ENCODE assay signal across 13 mouse cellular contexts in genomic region chr2:66043441-66044404, GRCm38 (mm10).
DNase-seq lines count a peak whose midpoint lies in the region; ATAC-seq and TF ChIP-seq lines count a peak whose summit lies in the region.
"Had no signal": no experiment of that assay in that cellular context is flagged by ENCODE, and none has a peak within 500 bp of the region (broad histone marks: within the 10 kb centered on the region; RNA-seq: fewer than 3 reads in every experiment).

No protein-coding gene starts in this region.

- no peaks in the 10 kb centered on the region for H3K36me3 ChIP-seq in hindbrain, embryonic 10.5 days
- H3K36me3 ChIP-seq in midbrain, embryonic 14.5 days (ENCODE audit: control insufficient read depth, insufficient read depth, low read length), result no peaks in the 10 kb centered on the region
- no peaks in the 10 kb centered on the region for H3K36me3 ChIP-seq in lung, postnatal 0 days (ENCODE audit: insufficient read depth, low read length)
- H3K36me3 ChIP-seq: liver, embryonic 15.5 days had no signal

- WGBS in hindbrain, embryonic 10.5 days, result 38% methylated on average over 17 of the region's 17 CpGs
- 12% methylated on average over 17 of the region's 17 CpGs for WGBS in midbrain, embryonic 14.5 days
- WGBS in lung, postnatal 0 days, result 67% methylated on average over 17 of the region's 17 CpGs

- peak overlapping the region; percentile 88 for H3K27ac ChIP-seq in hindbrain, embryonic 10.5 days
- peak overlapping the region; percentile 76 for H3K27ac ChIP-seq in midbrain, embryonic 14.5 days (replicated peaks; ENCODE audit: low read depth, low read length)
- no peak overlapping the region for H3K27ac ChIP-seq in lung, postnatal 0 days (ENCODE audit: low read length)
- H3K27ac ChIP-seq: liver, embryonic 15.5 days had no signal

- peak; percentile 11 for DNase-seq in Muller cell, postnatal 12 days (ENCODE audit: inconsistent ontology term)
- peak; percentile 16 for DNase-seq in embryo, embryonic 11.5 days (ENCODE audit: low read depth, low spot score)
- peak; percentile 77 for DNase-seq in hindbrain, embryonic 10.5 days (ENCODE audit: low spot score)
- DNase-seq in midbrain, embryonic 14.5 days, result peak; percentile 83
- no peak for DNase-seq in frontal cortex, postnatal 14 days (ENCODE audit: low spot score in 2 of 2)
- no peak for DNase-seq in right cerebral cortex, postnatal 25 days
- no peak for DNase-seq in lung, postnatal 0 days (ENCODE audit: low spot score)
- DNase-seq: cerebellum, adult 8-10 months; kidney, adult 11 months; layer of hippocampus, postnatal 36 days had no signal

- H3K27me3 ChIP-seq in hindbrain, embryonic 10.5 days (ENCODE audit: insufficient read depth, poor library complexity, severe bottlenecking), result no peaks in the 10 kb centered on the region
- no peaks in the 10 kb centered on the region for H3K27me3 ChIP-seq in midbrain, embryonic 14.5 days (ENCODE audit: control insufficient read depth, insufficient read depth, low read length)
- no peaks in the 10 kb centered on the region for H3K27me3 ChIP-seq in lung, postnatal 0 days (replicated peaks; ENCODE audit: insufficient read depth, low read length)
- H3K27me3 ChIP-seq: liver, embryonic 15.5 days had no signal

- TF ChIP-seq EP300 in lung, postnatal 0 days (IDR thresholded peaks at IDR 0.05), result no peak

- no peak overlapping the region for H3K9ac ChIP-seq in midbrain, embryonic 14.5 days (replicated peaks; ENCODE audit: low read length)
- no peak overlapping the region for H3K9ac ChIP-seq in lung, postnatal 0 days (replicated peaks; ENCODE audit: low read depth)
- H3K9ac ChIP-seq: liver, embryonic 15.5 days had no signal

- ATAC-seq in midbrain, embryonic 14.5 days (ENCODE audit: low FRiP score, low TSS enrichment), result peak; percentile 82
- no peak for ATAC-seq in lung, postnatal 0 days
- ATAC-seq in monocyte, adult 5-6 weeks (replicated peaks; ENCODE audit: insufficient number of reproducible peaks, low FRiP score, low TSS enrichment, poor library complexity, severe bottlenecking), result no peak

- TF ChIP-seq CTCF in lung, postnatal 0 days (IDR thresholded peaks at IDR 0.05), result no peak

- peak overlapping the region; percentile 3; the same call in 1 of the 2 replicates for H3K4me2 ChIP-seq in midbrain, embryonic 14.5 days (ENCODE audit: low read length)
- no peak overlapping the region for H3K4me2 ChIP-seq in lung, postnatal 0 days (replicated peaks; ENCODE audit: low read depth, low read length)
- H3K4me2 ChIP-seq: liver, embryonic 15.5 days had no signal

- peaks cover 29% of the 10 kb centered on the region for H3K4me1 ChIP-seq in hindbrain, embryonic 10.5 days (replicated peaks)
- H3K4me1 ChIP-seq in midbrain, embryonic 14.5 days (ENCODE audit: control insufficient read depth, insufficient read depth, low read length), result peaks cover 15% of the 10 kb centered on the region; the same call in 1 of the 2 replicates
- no peaks in the 10 kb centered on the region for H3K4me1 ChIP-seq in lung, postnatal 0 days (ENCODE audit: insufficient read depth, low read depth, low read length)
- H3K4me1 ChIP-seq: liver, embryonic 15.5 days had no signal

- no peak overlapping the region for H3K4me3 ChIP-seq in hindbrain, embryonic 10.5 days
- H3K4me3 ChIP-seq in midbrain, embryonic 14.5 days (replicated peaks; ENCODE audit: low read depth, low read length), result no peak overlapping the region
- no peak overlapping the region for H3K4me3 ChIP-seq in lung, postnatal 0 days (ENCODE audit: low read depth, low read length)
- H3K4me3 ChIP-seq: liver, embryonic 15.5 days; myocyte had no signal

- no peaks in the 10 kb centered on the region for H3K9me3 ChIP-seq in hindbrain, embryonic 10.5 days
- no peaks in the 10 kb centered on the region for H3K9me3 ChIP-seq in midbrain, embryonic 14.5 days (ENCODE audit: control insufficient read depth, low read length)
- H3K9me3 ChIP-seq in lung, postnatal 0 days (ENCODE audit: low read length), result no peaks in the 10 kb centered on the region

Comparison
In these comparisons a context has a peak if more than half of its experiments do, and no peak if none do; other contexts are left out.
1. DNase-seq: peak in Muller cell, postnatal 12 days (single experiment), embryo, embryonic 11.5 days (single experiment), hindbrain, embryonic 10.5 days (single experiment) and midbrain, embryonic 14.5 days (single experiment); none in frontal cortex, postnatal 14 days (0 of 2), right cerebral cortex, postnatal 25 days (single experiment) and lung, postnatal 0 days (single experiment).